Mouse (Mus musculus) liver, adult (tissue): Measurements from ENCODE around the gene Smc4.

Experiments
- GATA4 ChIP-seq: IDR thresholded peaks from 2 replicates; pipeline ENCODE4 v1.6.1; 2014; ENCODE audit warnings: mild to moderate bottlenecking, low read length; ENCODE audit not compliant: insufficient replicate concordance

Gene Smc4

GRCm38 (mm10) chr3:69004437-69005337 is at the start of gene Smc4, which contains the start of gene Ift80:
Smc4 (plus strand) TSS chr3:69004738.
Ift80 (minus strand) TSS chr3:69004570.
- 0 out of 2 replicates have a peak, but pooled peaks have one; percentile 4 for TF ChIP-seq GATA4

GRCm38 (mm10) chr3:68956454-68956853 is 48.1 kb upstream of the Smc4 start:
- no peak for TF ChIP-seq GATA4

DNA sequence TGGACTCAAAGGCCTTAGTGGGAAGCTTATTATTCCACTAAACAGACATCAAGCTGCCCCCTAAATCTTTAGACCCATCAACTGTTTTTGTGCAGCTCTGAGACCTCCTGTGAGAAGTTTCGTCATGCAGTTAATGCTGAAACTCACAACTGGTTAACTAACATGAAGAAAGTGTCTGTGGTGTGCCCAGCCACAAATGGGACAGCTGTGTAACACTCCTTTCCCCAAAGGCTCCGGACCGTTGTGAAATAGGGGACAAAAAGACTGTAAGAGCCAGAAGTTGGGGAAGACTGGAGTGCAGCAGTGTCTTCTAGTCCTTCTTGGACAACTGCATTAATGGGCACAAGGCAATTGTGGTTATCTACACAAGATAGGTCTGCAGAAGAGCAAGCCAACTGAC is 47.1 kb upstream of the Smc4 start:
- no peak for TF ChIP-seq GATA4

GRCm38 (mm10) chr3:68964682-68965081 is 39.9 kb upstream of the Smc4 start:
- no peak for TF ChIP-seq GATA4

DNA sequence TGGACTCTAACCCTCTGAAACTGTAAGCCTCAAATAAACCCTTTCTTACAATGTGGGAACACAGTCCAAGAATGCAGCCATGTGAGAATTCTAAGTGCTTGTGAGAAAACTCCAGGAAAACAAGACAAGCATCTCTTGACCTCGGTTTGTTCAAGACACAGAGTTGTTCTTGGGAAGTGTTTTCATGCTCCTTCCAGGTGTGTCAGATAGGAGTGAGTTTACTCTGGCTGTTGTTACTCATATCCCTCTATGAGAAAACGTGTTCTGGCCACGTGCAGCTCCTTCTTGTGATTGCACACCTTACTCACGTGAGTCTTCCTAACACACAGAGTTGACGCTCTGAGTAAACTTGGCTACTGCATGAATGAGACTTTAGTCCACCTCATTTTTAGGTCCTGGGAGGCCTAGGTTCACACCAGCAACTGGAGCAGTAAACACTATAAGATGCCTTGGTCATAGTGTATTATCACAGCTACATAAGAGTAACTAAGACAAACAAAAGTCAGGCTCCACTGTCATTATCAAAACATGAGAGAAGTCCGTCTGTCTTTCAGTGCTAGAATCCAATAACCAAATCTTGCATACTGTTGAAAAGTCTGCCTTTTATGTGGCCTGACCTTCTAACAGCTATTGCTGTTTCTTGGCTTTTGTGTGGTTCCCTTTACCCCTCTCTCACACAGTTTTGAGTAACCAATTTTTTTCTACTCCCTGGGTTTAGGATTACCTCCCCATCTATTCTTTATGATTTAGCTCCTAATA is 37.8 kb upstream of the Smc4 start:
- TF ChIP-seq GATA4 = no peak

DNA sequence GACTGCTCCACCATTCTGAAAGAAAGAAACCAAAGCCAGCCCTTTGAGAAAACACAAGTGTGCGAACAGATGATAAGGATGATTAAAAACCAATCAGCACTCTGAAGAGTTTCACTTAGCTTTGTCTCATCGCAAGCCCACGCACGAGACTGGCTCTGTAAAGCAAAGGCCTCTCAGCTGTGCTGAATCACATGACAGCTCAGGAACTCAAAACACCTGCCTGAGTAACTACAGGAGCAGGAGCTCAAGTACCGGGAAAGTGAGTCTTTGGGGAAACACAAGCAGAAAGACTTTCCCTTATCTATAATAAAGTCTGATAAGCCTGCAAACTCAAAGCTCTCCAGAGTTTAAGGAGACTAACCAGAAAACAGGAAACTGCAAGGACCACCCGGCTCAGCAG is 37.1 kb upstream of the Smc4 start:
- no peak for TF ChIP-seq GATA4

DNA sequence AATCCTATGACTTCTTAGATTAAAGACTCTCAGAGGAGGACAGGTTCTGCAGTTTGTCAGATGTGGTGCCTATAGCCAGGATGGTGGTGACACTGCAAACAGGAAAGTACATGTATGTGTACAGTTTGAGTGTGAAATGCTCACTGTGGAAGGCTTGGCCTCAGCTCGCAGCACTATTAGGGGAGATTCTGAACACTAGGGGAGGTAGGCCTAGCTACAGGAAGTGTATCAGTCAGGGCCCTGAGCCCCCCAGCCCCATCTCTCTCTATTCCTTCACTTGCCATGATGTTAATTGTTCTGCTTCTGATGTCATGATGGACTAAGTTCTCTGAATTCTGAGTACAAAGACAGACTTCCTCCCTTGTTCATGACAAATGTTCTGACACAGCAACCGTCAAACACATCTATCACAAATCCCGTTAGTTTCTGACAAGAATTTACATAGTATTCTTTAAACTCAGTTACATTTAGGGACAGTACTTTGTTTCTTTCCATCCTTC is 35.4 kb upstream of the Smc4 start:
- TF ChIP-seq GATA4 = no peak

- no peak for TF ChIP-seq GATA4
Observed at GRCm38 (mm10) chr3:68973574-68973973, 31.0 kb upstream of the Smc4 start.

DNA sequence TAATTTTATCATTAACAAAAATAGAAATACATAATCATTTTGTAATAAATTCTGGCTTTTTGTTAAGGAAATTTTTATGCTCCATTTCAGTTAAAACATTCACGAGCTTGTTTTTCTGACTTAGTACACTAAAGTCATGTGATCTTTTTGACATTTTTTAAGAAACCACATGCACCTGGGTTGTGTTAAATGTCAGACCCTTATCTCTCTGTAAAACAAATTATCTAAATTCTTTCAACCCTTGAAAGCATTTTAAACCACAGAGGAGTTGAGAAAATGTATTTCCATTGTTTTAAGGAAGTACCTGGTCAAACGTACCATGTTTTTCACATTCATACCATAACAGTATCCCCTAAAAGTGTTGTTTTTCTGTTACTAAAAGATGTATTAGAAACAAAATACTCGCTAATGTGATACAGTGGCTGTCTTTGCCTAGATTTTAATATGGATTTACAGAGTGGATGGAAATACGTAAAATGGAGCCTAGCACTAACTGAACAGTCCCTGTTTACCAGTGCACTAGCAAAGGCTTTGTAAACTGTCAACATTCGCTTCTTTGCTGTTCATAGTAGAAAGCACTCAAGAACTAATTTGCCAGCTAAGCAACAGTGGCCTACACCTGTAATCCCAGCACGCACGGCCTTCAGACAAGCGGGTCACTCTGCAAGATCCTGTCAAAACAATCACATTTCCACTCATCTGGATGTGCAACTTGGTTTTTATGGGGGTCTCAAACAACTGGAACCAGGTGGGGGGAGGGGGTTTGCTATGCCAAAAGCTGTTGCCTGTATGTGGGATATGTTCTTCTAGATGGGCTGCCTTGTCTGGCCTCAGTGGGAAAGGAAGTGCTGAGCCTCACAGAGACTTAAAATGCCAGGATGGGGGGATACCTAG is 29.7 kb upstream of the Smc4 start:
- no peak for TF ChIP-seq GATA4

GRCm38 (mm10) chr3:68975533-68976490 is 28.7 kb upstream of the Smc4 start:
- no peak for TF ChIP-seq GATA4

DNA sequence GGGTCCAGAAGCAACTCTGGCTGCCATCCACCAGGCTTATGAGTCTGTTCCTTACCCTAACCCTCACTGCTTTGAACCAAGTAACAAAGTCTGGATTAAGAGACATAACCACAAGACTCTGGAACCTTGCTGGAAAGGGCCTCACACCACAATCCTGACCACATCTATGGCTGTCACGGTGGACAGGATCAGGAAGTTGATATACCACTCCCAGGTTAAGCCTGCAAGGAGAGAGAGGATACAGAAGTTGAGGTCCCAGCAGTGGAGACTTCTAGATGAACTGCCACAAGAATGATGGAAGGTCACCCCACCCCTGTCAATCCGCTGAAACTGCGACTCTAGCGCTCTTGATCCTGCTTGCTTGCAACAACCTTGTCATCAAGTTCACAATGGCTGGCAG is 26.8 kb upstream of the Smc4 start:
- no peak for TF ChIP-seq GATA4

GRCm38 (mm10) chr3:68979187-68979586 is 25.4 kb upstream of the Smc4 start:
- TF ChIP-seq GATA4 = no peak

GRCm38 (mm10) chr3:68980898-68981297 is 23.6 kb upstream of the Smc4 start:
- no peak for TF ChIP-seq GATA4

- TF ChIP-seq GATA4 = no peak
Observed at GRCm38 (mm10) chr3:68986550-68986949, 18.0 kb upstream of the Smc4 start.
